Mouse (Mus musculus) Patski (cell line): ENCODE data around the gene Vmn1r51. TPM values are rescaled to one million over a fixed set of nuclear protein-coding genes. Genes with fewer than 3 reads are reported as not detected.
"Not testable (repeated sequence)": the region's sequence is repeated elsewhere in the genome, so short reads cannot be mapped to it uniquely, and the experiment has no call there.

Experiments
- ATAC-seq: fragments of 100-300 bp; one replicate; pipeline ENCODE4 v1.8.0; 2021
- CTCF ChIA-PET: fragments of 350-600 bp; sonication (Branson Sonifier 250); formaldehyde crosslinking; loops from one replicate; lab custom pipeline; 2022; ENCODE audit warnings: inconsistent platforms; lab: Charles Lee
- POLR2A ChIA-PET: fragments of 350-600 bp; sonication (Branson Sonifier 250); formaldehyde crosslinking; loops from one replicate; lab custom pipeline; 2022; ENCODE audit warnings: antibody characterized with exemption, inconsistent platforms; lab: Charles Lee
- DNase-seq: peaks from one replicate; pipeline ENCODE4 v3.0.0-alpha.2; 2011; ENCODE audit warnings: low read depth, low spot score
- H3K27me3 ChIP-seq: fragments of 371-371 bp; one replicate; pipeline ENCODE4 v1.5.1; 2021
- CTCF ChIP-seq: fragments of 100-300 bp; IDR thresholded peaks from one replicate; pipeline ENCODE4 v1.5.1; 2021
- in situ Hi-C: fragments of 300-500 bp; cut with MboI; formaldehyde crosslinking; loops from 3 replicates; pipeline ENCODE4 v1.11.1; 2018; ENCODE audit warnings: low pct_unique_long_range_greater_than_20kb, mixed read lengths
- polyA plus RNA-seq: library from polyadenylated mRNA; unstranded; gene quantifications from one replicate; pipeline ENCODE4 v1.2.3, GENCODE M21; 2021

Vmn1r51 gene
- not detected for polyA plus RNA-seq

- in situ Hi-C loops, CTCF ChIA-PET, ATAC-seq, H3K27me3 ChIP-seq, DNase-seq, POLR2A ChIA-PET: not testable (repeated sequence)
Observed at GRCm38 (mm10) chr6:90122296-90122695, at the start of gene Vmn1r51. TSS of gene Vmn1r51 (plus strand) at chr6:90122596.

- ChIA-PET CTCF (no interaction called here), POLR2A (interaction anchor here (0.7 kb wide), 1 partner anchor 12 kb away, joined by 3 read pairs; no protein-coding TSS in a partner anchor)
- TF ChIP-seq CTCF = no peak
- H3K27me3 ChIP-seq = no peaks in the 10 kb centered on the region
- ATAC-seq = no peak
- DNase-seq = no peak
- in situ Hi-C loops = no loop called here
Observed at GRCm38 (mm10) chr6:90078406-90078805, 44.0 kb upstream of the Vmn1r51 start, which contains the start of gene Vmn1r49. TSS of gene Vmn1r49 (minus strand) at chr6:90078506.

DNA sequence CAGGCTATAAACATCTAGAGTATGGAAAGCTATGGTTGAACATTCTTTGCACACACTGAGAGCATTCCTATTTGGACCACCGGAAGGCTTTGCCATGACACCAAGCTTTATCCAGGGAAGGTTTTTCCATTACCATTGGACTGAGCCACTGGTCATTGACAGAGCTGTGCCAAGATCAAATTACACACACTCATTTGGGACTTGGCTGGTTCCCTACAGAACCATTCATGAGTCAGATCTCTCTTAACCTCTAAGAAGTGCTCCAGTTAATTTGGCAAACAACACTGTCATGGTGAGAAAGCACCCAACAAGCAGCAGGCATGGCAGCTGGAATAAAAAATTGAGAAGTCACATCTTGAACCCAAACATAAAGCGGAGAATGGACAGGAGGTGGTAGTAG, 21.8 kb upstream of the Vmn1r51 start:
- TF ChIP-seq CTCF = no peak
- no peaks in the 10 kb centered on the region for H3K27me3 ChIP-seq
- DNase-seq (no peak), ATAC-seq (no peak)
- in situ Hi-C loops = no loop called here
- POLR2A ChIA-PET = no interaction called here
- CTCF ChIA-PET = no interaction called here

DNA sequence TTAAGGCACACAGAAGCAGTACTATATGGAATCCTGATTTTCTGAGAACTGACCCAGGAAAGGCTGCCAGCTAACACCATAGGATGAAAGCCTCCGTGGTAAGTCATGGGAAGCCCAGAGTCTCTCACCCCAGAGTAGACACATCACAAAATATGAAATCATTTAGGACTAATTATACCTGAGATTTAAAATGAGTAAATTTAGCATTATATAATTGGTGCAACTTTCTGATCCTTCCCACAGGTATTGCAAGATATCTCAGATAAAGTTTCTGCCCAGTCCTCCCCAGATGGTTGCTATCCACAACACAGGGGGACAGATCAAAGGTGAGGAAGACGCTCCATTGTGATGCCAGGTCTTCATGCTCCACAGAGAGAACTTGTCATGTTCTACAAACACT, 21.3 kb upstream of the Vmn1r51 start, which contains the start of gene Vmn1r50:
Gene Vmn1r50, plus strand, starts transcription at position 301 of the 400 bp plus-strand sequence.
- POLR2A ChIA-PET = interaction anchor here (0.6 kb wide), 1 partner anchor 22 kb away, joined by 3 read pairs; no protein-coding TSS in a partner anchor
- in situ Hi-C loops = no loop called here
- CTCF ChIA-PET = no interaction called here
- no peak for ATAC-seq
- TF ChIP-seq CTCF = no peak
- no peaks in the 10 kb centered on the region for H3K27me3 ChIP-seq
- no peak for DNase-seq

DNA sequence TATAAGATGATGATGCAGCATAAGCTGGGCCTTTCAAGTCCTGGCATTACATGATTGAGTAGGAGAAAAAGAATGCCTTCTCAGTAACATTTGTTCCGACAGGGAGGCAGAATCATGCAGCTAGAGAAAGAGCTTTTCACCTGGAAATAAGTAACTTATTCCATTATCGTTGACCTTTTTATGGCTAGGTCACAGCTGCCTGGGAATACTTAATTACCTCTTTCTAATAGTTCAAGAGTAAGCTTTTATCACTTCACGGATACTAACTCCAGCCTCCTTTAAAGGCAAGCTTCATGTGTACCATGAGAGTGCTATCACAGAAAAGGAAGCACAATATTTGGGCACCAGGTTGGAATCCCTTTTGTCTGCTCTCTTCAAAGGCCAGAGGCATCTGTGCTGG, 37.7 kb downstream of the Vmn1r51 start:
- peaks cover 4% of the 10 kb centered on the region for H3K27me3 ChIP-seq
- TF ChIP-seq CTCF = no peak
- POLR2A ChIA-PET = no interaction called here
- ATAC-seq (no peak), DNase-seq (no peak)
- CTCF ChIA-PET = no interaction called here
- in situ Hi-C loops = no loop called here

GRCm38 (mm10) chr6:90174508-90174907, 52.1 kb downstream of the Vmn1r51 start, which contains the start of gene Vmn1r52:
TSS of gene Vmn1r52 (plus strand) at chr6:90174808.
- DNase-seq = no peak
- no peak for TF ChIP-seq CTCF
- POLR2A ChIA-PET = no interaction called here
- no peaks in the 10 kb centered on the region for H3K27me3 ChIP-seq
- ATAC-seq = no peak
- in situ Hi-C loops = no loop called here
- CTCF ChIA-PET = no interaction called here

Other genes with a start within 250 kb of the Vmn1r51 start
- 0.10 TPM for gene Vmn1r42, start 246.2 kb upstream of the Vmn1r51 start, polyA plus RNA-seq
- gene Vmn1r43, start 246.2 kb upstream of the Vmn1r51 start, polyA plus RNA-seq = 0.13 TPM
- gene Vmn1r44, start 238.9 kb upstream of the Vmn1r51 start, polyA plus RNA-seq = not detected
- gene Vmn1r45, start 182.0 kb upstream of the Vmn1r51 start, polyA plus RNA-seq = not detected
- 0.01 TPM for gene Vmn1r46, start 153.3 kb upstream of the Vmn1r51 start, polyA plus RNA-seq
- gene Vmn1r47, start 106.4 kb upstream of the Vmn1r51 start, polyA plus RNA-seq = not detected
- gene Vmn1r48, start 85.8 kb upstream of the Vmn1r51 start, polyA plus RNA-seq = not detected
- not detected for gene Vmn1r49, start 44.1 kb upstream of the Vmn1r51 start, polyA plus RNA-seq
- not detected for gene Vmn1r50, start 21.2 kb upstream of the Vmn1r51 start, polyA plus RNA-seq
- gene Vmn1r52, start 52.2 kb downstream of the Vmn1r51 start, polyA plus RNA-seq = not detected
- not detected for gene V1ra8, start 80.2 kb downstream of the Vmn1r51 start, polyA plus RNA-seq
- not detected for gene Vmn1r53, start 101.8 kb downstream of the Vmn1r51 start, polyA plus RNA-seq
- not detected for gene Vmn1r54, start 123.7 kb downstream of the Vmn1r51 start, polyA plus RNA-seq
- not detected for gene BC048671, start 178.6 kb downstream of the Vmn1r51 start, polyA plus RNA-seq
- 0.14 TPM for gene Chst13, start 202.6 kb downstream of the Vmn1r51 start, polyA plus RNA-seq
- 0.39 TPM for gene Uroc1, start 210.7 kb downstream of the Vmn1r51 start, polyA plus RNA-seq
- gene Zxdc, start 246.9 kb downstream of the Vmn1r51 start, polyA plus RNA-seq = 39.8 TPM